Mouse (Mus musculus) megakaryocyte-erythroid progenitor cell, adult 5-6 weeks (primary cell): ENCODE measurements at regions not wholly inside any gene's neighbourhood (a gene's known extent, or its start where the extent isn't known, plus 50 kb on each side); places are given as distances from the start of the nearest gene placed in this dataset.
A peak's percentile ranks its signal among the peaks of the same experiment; 100 is the strongest.
"Not testable (repeated sequence)": the region's sequence is repeated elsewhere in the genome, so short reads cannot be mapped to it uniquely, and the experiment has no call there.

ENCODE experiments used
- ATAC-seq: replicated peaks from 2 replicates; pipeline ENCODE4 v1.8.0; 2016; ENCODE audit warnings: mild to moderate bottlenecking, inconsistent platforms; ENCODE audit not compliant: severe bottlenecking, poor library complexity, low FRiP score, low TSS enrichment

DNA sequence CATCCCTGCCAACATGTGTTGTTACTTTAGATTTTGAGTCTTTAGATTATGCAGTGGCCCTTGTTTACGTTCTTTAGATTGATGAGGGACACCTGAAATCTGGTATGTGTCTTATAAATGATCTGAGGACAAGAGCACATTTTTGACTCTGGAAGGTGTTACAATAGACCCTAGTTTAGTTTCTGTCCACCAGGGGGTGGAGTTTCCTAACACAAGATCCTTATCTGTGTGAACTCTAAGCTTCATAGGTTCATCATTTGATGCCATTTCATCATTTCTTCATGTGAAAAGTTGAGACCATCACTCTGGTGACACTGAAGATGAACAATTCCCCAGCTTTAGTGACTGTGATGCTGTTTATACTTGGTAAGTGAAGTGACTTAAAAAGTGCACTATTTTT, 229.4 kb upstream of the Olfr1507 start:
- ATAC-seq = not testable (repeated sequence)

DNA sequence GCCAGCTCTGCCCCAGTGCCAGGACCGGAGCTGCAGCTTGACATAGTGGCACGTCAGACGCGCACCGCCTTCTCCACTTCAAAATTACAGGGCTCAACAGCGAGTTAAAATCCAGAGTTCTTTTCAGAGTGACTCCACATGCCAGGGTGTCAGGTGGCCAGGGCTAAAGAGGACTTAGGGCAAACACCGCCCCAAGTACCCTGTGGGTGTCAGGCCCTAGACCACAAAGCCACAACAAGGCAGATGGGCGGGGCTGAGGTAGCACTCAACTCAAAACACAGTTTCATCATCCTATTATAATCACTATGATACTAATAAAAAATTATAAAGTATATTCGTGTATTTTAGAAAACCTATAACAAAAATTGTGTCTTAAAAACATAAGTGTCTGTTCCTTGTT, 225.1 kb upstream of the Olfr1507 start:
- ATAC-seq = no peak

DNA sequence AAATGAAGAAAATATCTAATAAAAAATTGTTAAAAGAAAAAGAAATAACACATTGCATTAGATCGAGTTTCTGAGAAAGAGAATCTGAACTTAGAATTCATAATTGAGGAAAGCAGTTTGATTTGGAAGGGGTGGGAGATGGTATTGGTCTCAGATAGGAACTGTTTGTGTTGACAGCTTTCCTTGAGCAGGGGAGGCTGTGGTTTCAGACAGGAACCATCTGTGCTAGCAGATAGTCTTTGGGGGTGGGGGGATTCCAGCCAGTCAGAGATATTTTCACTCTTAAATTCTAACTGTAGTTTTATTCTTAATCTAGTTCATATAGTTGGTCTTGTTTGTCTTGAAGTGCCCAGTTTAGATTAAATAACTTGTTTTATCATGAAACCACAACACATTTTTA, 205.3 kb upstream of the Olfr1507 start:
- peak; percentile 68 for ATAC-seq

DNA sequence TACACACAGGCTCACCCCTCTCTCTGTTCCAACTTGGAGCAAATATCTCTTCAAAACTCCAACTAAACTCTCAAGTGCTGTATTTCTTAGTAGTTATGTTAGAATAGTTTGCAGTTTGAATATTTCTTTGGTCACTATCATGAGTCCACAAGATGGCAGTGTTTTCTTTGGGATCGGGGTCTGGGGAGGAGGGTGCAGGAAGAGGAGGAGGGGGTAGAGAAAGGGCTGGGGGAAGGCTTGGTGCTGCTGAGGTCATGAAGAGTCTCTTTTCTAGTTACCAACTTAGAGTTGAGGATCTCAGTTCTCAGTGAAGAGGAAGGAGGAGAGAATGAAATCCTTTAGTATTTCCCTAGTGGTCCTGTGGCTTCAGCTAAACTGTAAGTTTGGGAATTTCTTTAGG, 188.1 kb upstream of the Olfr1507 start:
- not testable (repeated sequence) for ATAC-seq

DNA sequence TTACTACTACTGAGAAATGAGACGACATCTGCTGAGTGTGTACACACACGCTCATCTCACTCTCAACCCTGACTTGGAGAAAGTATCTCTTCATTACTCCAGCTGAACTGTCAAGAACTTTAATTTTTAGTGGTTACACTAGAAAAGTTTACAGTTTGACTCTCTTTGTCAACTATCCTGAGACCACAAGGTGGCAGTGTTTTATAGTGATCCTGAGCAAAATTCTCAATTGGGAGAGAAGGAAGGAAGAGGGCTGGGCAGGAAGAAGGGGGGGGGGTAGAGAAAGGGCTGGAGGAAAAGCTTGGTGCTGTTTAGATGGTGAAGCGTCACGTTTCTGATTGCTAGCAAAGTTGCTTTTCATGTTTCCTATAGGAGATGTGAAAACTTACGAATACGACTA, 158.8 kb upstream of the Olfr1507 start:
- no peak for ATAC-seq

DNA sequence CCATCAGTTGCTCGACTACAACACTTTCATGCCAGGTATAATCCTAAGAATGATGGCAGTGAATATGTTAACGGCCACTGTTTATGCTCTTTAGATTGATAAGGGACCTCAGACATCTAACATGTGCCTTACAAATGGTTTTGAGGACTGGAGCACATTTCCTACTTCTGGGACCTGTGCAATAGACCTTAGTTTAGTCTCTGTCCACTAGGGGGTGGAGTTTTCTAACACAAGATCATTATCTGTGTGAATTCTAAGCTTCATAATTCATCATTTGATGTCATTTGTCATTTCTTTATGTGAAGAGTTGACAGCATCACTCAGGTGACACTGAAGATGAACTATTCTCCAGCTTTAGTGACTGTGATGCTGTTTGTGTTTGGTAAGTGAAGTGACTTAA, 142.6 kb upstream of the Olfr1507 start:
- ATAC-seq = 0 out of 2 replicates have a peak, but pooled peaks have one; percentile 30

DNA sequence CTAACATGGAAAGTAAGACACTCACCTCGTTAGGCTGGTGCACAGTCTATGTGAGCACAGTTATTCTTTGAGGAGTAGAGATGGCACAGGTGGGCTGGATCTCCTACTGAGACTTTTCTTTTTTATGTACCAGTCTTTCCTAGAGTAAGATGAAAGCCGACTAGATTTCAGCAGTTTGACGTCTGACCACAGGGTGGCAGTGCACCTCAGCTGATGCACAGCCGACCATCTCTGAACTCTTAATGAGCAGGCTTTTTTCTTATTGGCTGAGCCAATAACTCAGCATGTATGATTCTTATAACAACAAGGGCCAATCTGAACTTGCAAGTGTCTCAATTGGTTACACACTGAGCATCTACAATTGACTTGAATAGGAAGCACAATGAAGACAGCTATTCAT, 126.6 kb upstream of the Olfr1507 start:
- peak; percentile 84 for ATAC-seq

DNA sequence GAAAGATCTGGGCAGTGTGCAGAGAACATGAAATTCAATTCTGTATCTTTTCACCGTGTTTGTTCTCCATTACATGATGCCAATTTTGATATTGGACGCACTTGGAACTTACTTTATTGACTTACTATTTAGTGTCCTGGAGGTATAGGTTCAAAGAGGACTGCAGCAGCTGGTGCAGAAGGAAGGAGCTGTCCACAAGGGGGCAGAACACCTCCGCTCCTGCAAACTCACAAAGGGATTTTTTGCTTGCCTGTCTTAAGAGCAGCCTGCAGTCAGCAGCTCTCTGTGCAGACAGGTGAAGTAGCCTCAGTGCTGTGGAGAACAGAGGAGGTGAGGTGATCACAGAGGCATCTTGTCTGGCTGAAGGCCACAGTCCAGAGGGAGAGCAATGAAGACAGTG, 84.8 kb upstream of the Olfr1507 start:
- ATAC-seq = peak; percentile 70

DNA sequence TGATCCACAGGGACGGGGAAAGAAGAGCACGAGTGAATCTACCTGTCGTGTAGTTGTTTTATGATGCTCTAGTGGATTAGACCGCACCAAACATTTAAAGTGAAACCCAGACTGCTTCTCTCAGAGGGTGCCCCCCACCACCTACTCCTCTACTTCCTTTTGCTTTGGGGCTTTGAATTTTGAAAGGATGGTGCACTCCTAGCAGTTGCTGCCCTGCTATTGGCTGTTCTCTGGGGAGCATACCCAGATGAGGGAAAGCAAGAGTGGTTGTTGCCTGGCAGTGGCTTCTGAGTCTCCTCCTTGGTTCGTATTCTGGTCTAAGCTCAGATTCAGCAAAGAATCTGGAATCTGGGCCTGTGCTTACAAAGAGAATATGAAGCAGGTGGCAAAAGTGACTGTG, 71.4 kb upstream of the Olfr1507 start:
- no peak for ATAC-seq

DNA sequence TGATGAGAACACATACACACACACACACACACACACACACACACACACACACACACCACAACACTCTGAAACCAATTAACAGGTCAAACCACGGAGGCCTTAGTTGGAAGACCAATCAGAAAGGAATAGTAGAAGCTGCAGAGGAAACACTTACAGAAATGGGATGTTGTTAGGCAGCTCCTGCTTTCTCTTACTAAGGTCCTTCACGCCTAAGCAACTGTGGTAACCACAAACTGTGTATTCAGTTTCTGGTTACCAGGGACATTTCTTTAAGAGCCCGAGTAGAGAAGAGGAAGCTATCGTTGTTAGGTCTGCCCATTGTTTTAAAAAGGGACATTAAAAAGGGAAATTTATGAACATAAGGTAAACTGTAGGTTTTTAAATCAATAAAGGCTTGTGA, 70.1 kb upstream of the Olfr1507 start:
- no peak for ATAC-seq

DNA sequence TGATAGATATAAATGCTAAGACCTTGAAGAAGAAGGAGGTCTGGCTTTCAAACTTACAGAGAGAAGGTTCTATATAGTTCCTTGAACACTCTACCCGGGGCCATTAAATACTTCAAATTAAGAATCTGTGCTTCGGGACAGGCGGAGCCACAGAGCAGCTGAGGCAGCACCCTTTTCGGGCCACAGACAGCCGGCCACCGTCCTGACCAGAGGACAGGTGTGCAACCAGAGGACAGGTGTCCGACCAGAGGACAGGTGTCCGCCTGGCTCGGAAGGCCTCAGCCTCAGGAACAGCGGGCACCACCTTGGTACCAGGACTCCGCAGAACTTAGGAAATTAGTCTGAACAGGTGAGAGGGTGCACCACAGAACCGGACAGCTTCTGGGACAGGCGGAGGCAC, 60.8 kb upstream of the Olfr1507 start:
- ATAC-seq = not testable (repeated sequence)

DNA sequence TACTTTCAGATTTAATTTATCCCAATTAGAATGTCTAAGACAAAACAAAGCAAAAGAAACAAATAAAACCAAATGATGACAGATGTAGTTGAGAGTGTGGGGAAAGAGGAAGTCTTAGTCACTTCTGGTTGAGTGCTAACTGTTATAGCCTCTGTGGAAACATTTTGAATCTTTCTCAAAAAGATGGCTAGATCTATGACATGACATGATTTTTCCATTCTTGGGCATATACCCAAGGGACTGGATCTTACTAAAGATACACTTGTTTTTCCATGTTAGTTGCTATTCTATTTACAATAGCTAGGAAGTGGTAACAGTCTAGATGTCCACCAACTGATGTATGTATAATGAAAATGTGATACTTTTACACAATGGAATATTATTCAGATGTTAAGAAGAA, 57.9 kb upstream of the Olfr1507 start:
- ATAC-seq = no peak

DNA sequence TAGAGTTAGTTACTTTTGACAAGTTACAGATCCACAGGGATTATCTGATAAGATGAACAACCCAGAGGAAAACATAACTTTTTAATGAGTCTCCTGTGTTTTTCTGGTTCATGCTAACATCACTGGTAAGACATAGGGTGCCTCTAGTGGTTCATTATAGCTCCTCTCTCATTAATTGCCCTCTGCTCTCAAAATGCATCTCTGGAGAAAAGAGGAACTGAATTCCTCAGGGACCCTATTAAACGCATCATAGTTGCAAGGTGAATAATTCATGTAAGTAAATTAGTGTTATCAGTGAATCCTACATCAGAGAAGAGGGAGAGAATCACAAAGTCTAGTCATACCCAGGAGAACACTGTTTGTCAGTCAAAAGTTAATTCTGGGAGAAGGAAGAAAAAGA, 52.4 kb upstream of the Olfr1507 start:
- ATAC-seq = no peak
